Mouse (Mus musculus) neural tube, embryonic 15.5 days (tissue): ENCODE measurements around the gene Skor1. TPM values are rescaled to one million over a fixed set of nuclear protein-coding genes. Genes with fewer than 3 reads are reported as not detected.
A peak's percentile ranks its signal among the peaks of the same experiment; 100 is the strongest.

Source experiments
- ATAC-seq: fragments of 200-750 bp; cut with Nextera tagmentation; 2 replicates; pipeline ENCODE4 v1.8.0; 2017; ENCODE audit warnings: mild to moderate bottlenecking, moderate TSS enrichment, moderate library complexity; ENCODE audit not compliant: low FRiP score
- H3K27ac ChIP-seq: fragments of 300-500 bp; sonication (generic); replicated peaks from 2 replicates; pipeline ENCODE4 v1.5.1; 2015; ENCODE audit warnings: mild to moderate bottlenecking, inconsistent platforms
- H3K27me3 ChIP-seq: fragments of 300-500 bp; sonication (generic); replicated peaks from 2 replicates; pipeline ENCODE4 v1.6.1; 2015; ENCODE audit warnings: inconsistent platforms
- H3K36me3 ChIP-seq: fragments of 300-500 bp; sonication (generic); 2 replicates; pipeline ENCODE4 v1.6.1; 2015; ENCODE audit warnings: inconsistent platforms
- H3K4me1 ChIP-seq: fragments of 300-500 bp; sonication (generic); 2 replicates; pipeline ENCODE4 v1.6.1; 2015; ENCODE audit warnings: inconsistent platforms
- H3K4me2 ChIP-seq: fragments of 300-500 bp; sonication (generic); 2 replicates; pipeline ENCODE4 v1.6.1; 2015; ENCODE audit warnings: inconsistent platforms, mild to moderate bottlenecking, moderate library complexity
- H3K4me3 ChIP-seq: fragments of 300-500 bp; sonication (generic); replicated peaks from 2 replicates; pipeline ENCODE4 v1.5.1; 2015; ENCODE audit warnings: mild to moderate bottlenecking, inconsistent platforms
- H3K9ac ChIP-seq: fragments of 300-500 bp; sonication (generic); replicated peaks from 2 replicates; pipeline ENCODE4 v1.6.1; 2015; ENCODE audit warnings: mild to moderate bottlenecking, inconsistent platforms
- H3K9me3 ChIP-seq: fragments of 300-500 bp; sonication (generic); replicated peaks from 2 replicates; pipeline ENCODE4 v1.6.1; 2016; ENCODE audit warnings: inconsistent platforms
- WGBS: fragments of 180-500 bp; shearing (Covaris S2); methylation state at CpG from one replicate; pipeline ENCODE4 v1.1.7; 2015; ENCODE audit warnings: mixed read lengths; 5-methylcytosine and 5-hydroxymethylcytosine counted together
- polyA plus RNA-seq: library from polyadenylated mRNA; unstranded; fragments of >200 nt; fragmentation: Nextera tagmentation; extraction: Ambion mirVana; gene quantifications from 2 replicates; pipeline ENCODE4 v1.2.1, GENCODE M21; 2015

The Skor1 gene
- polyA plus RNA-seq, 1 experiment from 2014 or later, result 18.7 TPM

- Histone ChIP-seq H3K9me3 (no peaks in the 10 kb centered on the region), H3K9ac (0 out of 2 replicates have a peak overlapping the region, but pooled peaks have one; percentile 20), H3K4me3 (peak overlapping the region; percentile 14), H3K27ac (peak overlapping the region; percentile 56; the same call in 1 of the 2 replicates), H3K4me2 (peak overlapping the region; percentile 53), H3K36me3 (no peaks in the 10 kb centered on the region), H3K27me3 (peaks cover 91% of the 10 kb centered on the region), H3K4me1 (peaks cover 66% of the 10 kb centered on the region)
- no peak for ATAC-seq
- 3% methylated on average over 9 of the region's 9 CpGs for WGBS
Observed at GRCm38 (mm10) chr9:63140211-63140610, 8.6 kb downstream of the Skor1 start.

GRCm38 (mm10) chr9:63139661-63140060 is 9.1 kb downstream of the Skor1 start:
- peak overlapping the region; percentile 53 for H3K4me2 ChIP-seq
- peak overlapping the region; percentile 14 for H3K4me3 ChIP-seq
- H3K4me1 ChIP-seq, result peaks cover 66% of the 10 kb centered on the region
- no peak for ATAC-seq
- no peaks in the 10 kb centered on the region for H3K9me3 ChIP-seq
- no peak overlapping the region for H3K9ac ChIP-seq
- H3K27me3 ChIP-seq, result peaks cover 91% of the 10 kb centered on the region
- H3K36me3 ChIP-seq, result no peaks in the 10 kb centered on the region
- peak overlapping the region; percentile 42; the same call in 1 of the 2 replicates for H3K27ac ChIP-seq
- 3% methylated on average over 17 of the region's 17 CpGs for WGBS

GRCm38 (mm10) chr9:63138481-63138967 is 10.2 kb downstream of the Skor1 start:
- H3K4me1 ChIP-seq, result peaks cover 66% of the 10 kb centered on the region
- H3K36me3 ChIP-seq, result no peaks in the 10 kb centered on the region
- WGBS, result 3% methylated on average over 31 of the region's 31 CpGs
- ATAC-seq, result no peak
- peaks cover 88% of the 10 kb centered on the region for H3K27me3 ChIP-seq
- no peaks in the 10 kb centered on the region for H3K9me3 ChIP-seq
- H3K4me3 ChIP-seq, result peak overlapping the region; percentile 25
- H3K4me2 ChIP-seq, result peak overlapping the region; percentile 53
- H3K27ac ChIP-seq, result peak overlapping the region; percentile 42; the same call in 1 of the 2 replicates
- 0 out of 2 replicates have a peak overlapping the region, but pooled peaks have one; percentile 8 for H3K9ac ChIP-seq

GRCm38 (mm10) chr9:63137615-63137915 is 11.2 kb downstream of the Skor1 start:
- H3K9ac ChIP-seq, result no peak overlapping the region
- WGBS, result 6% methylated on average over 6 of the region's 6 CpGs
- H3K4me3 ChIP-seq, result no peak overlapping the region
- peaks cover 62% of the 10 kb centered on the region for H3K4me1 ChIP-seq
- peak overlapping the region; percentile 53 for H3K4me2 ChIP-seq
- H3K27me3 ChIP-seq, result peaks cover 78% of the 10 kb centered on the region
- no peaks in the 10 kb centered on the region for H3K9me3 ChIP-seq
- no peak overlapping the region for H3K27ac ChIP-seq
- ATAC-seq, result no peak
- no peaks in the 10 kb centered on the region for H3K36me3 ChIP-seq

- Histone ChIP-seq H3K27me3 (peaks cover 73% of the 10 kb centered on the region), H3K9ac (no peak overlapping the region), H3K4me3 (no peak overlapping the region), H3K36me3 (no peaks in the 10 kb centered on the region), H3K4me1 (peaks cover 62% of the 10 kb centered on the region), H3K4me2 (peak overlapping the region; percentile 1; the same call in 1 of the 2 replicates), H3K9me3 (no peaks in the 10 kb centered on the region), H3K27ac (no peak overlapping the region)
- ATAC-seq, result no peak
- WGBS, result 5% methylated on average over 19 of the region's 19 CpGs
Observed at GRCm38 (mm10) chr9:63136756-63137614, 11.8 kb downstream of the Skor1 start.

GRCm38 (mm10) chr9:63136241-63136640 is 12.5 kb downstream of the Skor1 start:
- H3K4me3 ChIP-seq, result no peak overlapping the region
- H3K4me1 ChIP-seq, result peaks cover 69% of the 10 kb centered on the region
- 10% methylated on average over 8 of the region's 8 CpGs for WGBS
- no peak overlapping the region for H3K9ac ChIP-seq
- no peak for ATAC-seq
- no peak overlapping the region for H3K27ac ChIP-seq
- no peak overlapping the region for H3K4me2 ChIP-seq
- H3K36me3 ChIP-seq, result no peaks in the 10 kb centered on the region
- peaks cover 66% of the 10 kb centered on the region for H3K27me3 ChIP-seq
- H3K9me3 ChIP-seq, result no peaks in the 10 kb centered on the region

- peaks cover 73% of the 10 kb centered on the region for H3K4me1 ChIP-seq
Observed at GRCm38 (mm10) chr9:63135801-63136200, 13.0 kb downstream of the Skor1 start.

GRCm38 (mm10) chr9:63135356-63135755 is 13.4 kb downstream of the Skor1 start:
- Histone ChIP-seq H3K27ac (no peak overlapping the region), H3K4me2 (peak overlapping the region; percentile 57), H3K4me3 (peak overlapping the region; percentile 29), H3K9me3 (no peaks in the 10 kb centered on the region), H3K36me3 (no peaks in the 10 kb centered on the region), H3K27me3 (peaks cover 59% of the 10 kb centered on the region), H3K9ac (no peak overlapping the region; the same call in 1 of the 2 replicates), H3K4me1 (peaks cover 72% of the 10 kb centered on the region)
- ATAC-seq, result no peak
- 2% methylated on average over 11 of the region's 11 CpGs for WGBS

More at GRCm38 (mm10) chr9:63135801-63136200, 13.0 kb downstream of the Skor1 start:
- Histone ChIP-seq H3K4me2 (peak overlapping the region; percentile 57), H3K4me3 (peak overlapping the region; percentile 29), H3K36me3 (no peaks in the 10 kb centered on the region), H3K27ac (no peak overlapping the region), H3K27me3 (peaks cover 62% of the 10 kb centered on the region), H3K9ac (no peak overlapping the region; the same call in 1 of the 2 replicates), H3K9me3 (no peaks in the 10 kb centered on the region)
- ATAC-seq, result no peak
- under 1% methylated on average over 16 of the region's 16 CpGs for WGBS

- Histone ChIP-seq H3K4me2 (peak overlapping the region; percentile 63), H3K9me3 (no peaks in the 10 kb centered on the region), H3K9ac (peak overlapping the region; percentile 46), H3K4me3 (peak overlapping the region; percentile 35), H3K27ac (no peak overlapping the region), H3K27me3 (peaks cover 42% of the 10 kb centered on the region), H3K4me1 (peaks cover 58% of the 10 kb centered on the region), H3K36me3 (no peaks in the 10 kb centered on the region)
- ATAC-seq, result peak; percentile 10; the same call in 1 of the 2 replicates
- 15% methylated on average over 6 of the region's 6 CpGs for WGBS
Observed at GRCm38 (mm10) chr9:63133659-63134058, 15.1 kb downstream of the Skor1 start.

GRCm38 (mm10) chr9:63132673-63133601 is 15.8 kb downstream of the Skor1 start:
- Histone ChIP-seq H3K27ac (peak overlapping the region; percentile 89), H3K4me3 (peak overlapping the region; percentile 60), H3K36me3 (no peaks in the 10 kb centered on the region), H3K4me1 (peaks cover 53% of the 10 kb centered on the region), H3K4me2 (peak overlapping the region; percentile 86), H3K27me3 (peaks cover 36% of the 10 kb centered on the region), H3K9me3 (no peaks in the 10 kb centered on the region), H3K9ac (peak overlapping the region; percentile 56)
- peak; percentile 97 for ATAC-seq
- WGBS, result under 1% methylated on average over 48 of the region's 48 CpGs

- Histone ChIP-seq H3K4me2 (peak overlapping the region; percentile 86), H3K9ac (peak overlapping the region; percentile 56), H3K36me3 (no peaks in the 10 kb centered on the region), H3K27me3 (peaks cover 28% of the 10 kb centered on the region), H3K27ac (peak overlapping the region; percentile 89), H3K4me1 (peaks cover 51% of the 10 kb centered on the region), H3K4me3 (peak overlapping the region; percentile 60), H3K9me3 (no peaks in the 10 kb centered on the region)
- peak; percentile 43 for ATAC-seq
- 1% methylated on average over 28 of the region's 28 CpGs for WGBS
Observed at GRCm38 (mm10) chr9:63131957-63132602, 16.7 kb downstream of the Skor1 start.
